ENCODE assay signal across 16 mouse cellular contexts in genomic region chr5:17982770-17983169, GRCm38 (mm10). TPM values are rescaled to one million over a fixed set of nuclear protein-coding genes. Genes with fewer than 3 reads are reported as not detected.
DNase-seq lines count a peak whose midpoint lies in the region; ATAC-seq and TF ChIP-seq lines count a peak whose summit lies in the region.
"Had no signal": no experiment of that assay in that cellular context is flagged by ENCODE, and none has a peak within 500 bp of the region (broad histone marks: within the 10 kb centered on the region; RNA-seq: fewer than 3 reads in every experiment).

No protein-coding gene starts in this region.

- peak; percentile 64 to 75 for DNase-seq in heart, adult 9 months (ENCODE audit: low spot score in 2 of 2)
- DNase-seq in lung, postnatal 10 days, result peak; percentile 46
- no peak for DNase-seq in urinary bladder, postnatal 36 days (ENCODE audit: low spot score in 2 of 2)
- DNase-seq in spleen, postnatal 4 days (ENCODE audit: low spot score in 2 of 2), result no peak
- DNase-seq: adrenal gland, postnatal 14 days; cerebellum, postnatal 10 days; layer of hippocampus, postnatal 36 days; right cerebral cortex, postnatal 4 days had no signal

- no peak overlapping the region for H3K4me3 ChIP-seq in intestine, embryonic 15.5 days (replicated peaks)
- H3K4me3 ChIP-seq in intestine, postnatal 0 days (ENCODE audit: low read depth, low read length), result no peak overlapping the region
- no peak overlapping the region for H3K4me3 ChIP-seq in heart, embryonic 13.5 days
- H3K4me3 ChIP-seq: kidney, embryonic 15.5 days had no signal

- H3K9me3 ChIP-seq in intestine, embryonic 15.5 days, result no peaks in the 10 kb centered on the region
- no peaks in the 10 kb centered on the region for H3K9me3 ChIP-seq in intestine, postnatal 0 days (ENCODE audit: control insufficient read depth)
- peaks cover 14% of the 10 kb centered on the region; the same call in 1 of the 2 replicates for H3K9me3 ChIP-seq in heart, embryonic 13.5 days
- H3K9me3 ChIP-seq: kidney, embryonic 15.5 days had no signal

- 0 out of 2 replicates have a peak, but pooled peaks have one; percentile 39 for ATAC-seq in intestine, embryonic 15.5 days
- no peak for ATAC-seq in intestine, postnatal 0 days
- peak; percentile 81; the same call in 1 of the 2 replicates for ATAC-seq in heart, embryonic 13.5 days (ENCODE audit: extremely low read depth, insufficient number of reproducible peaks, low FRiP score, low TSS enrichment)
- ATAC-seq: hindbrain, postnatal 0 days had no signal

- H3K27ac ChIP-seq in intestine, embryonic 15.5 days, result no peak overlapping the region
- H3K27ac ChIP-seq in intestine, postnatal 0 days (ENCODE audit: low read depth, low read length), result no peak overlapping the region
- peak overlapping the region; percentile 91 for H3K27ac ChIP-seq in heart, embryonic 13.5 days (replicated peaks)
- H3K27ac ChIP-seq: hindbrain, postnatal 0 days; kidney, embryonic 15.5 days; liver, embryonic 14.5 days had no signal

- no peaks in the 10 kb centered on the region for H3K36me3 ChIP-seq in intestine, embryonic 15.5 days
- H3K36me3 ChIP-seq in intestine, postnatal 0 days (ENCODE audit: control insufficient read depth, insufficient read depth), result no peaks in the 10 kb centered on the region
- H3K36me3 ChIP-seq in heart, embryonic 13.5 days, result no peaks in the 10 kb centered on the region
- H3K36me3 ChIP-seq: kidney, embryonic 15.5 days had no signal

- no peaks in the 10 kb centered on the region for H3K27me3 ChIP-seq in intestine, embryonic 15.5 days (replicated peaks)
- H3K27me3 ChIP-seq in intestine, postnatal 0 days (replicated peaks; ENCODE audit: control insufficient read depth, insufficient read depth, low read length), result no peaks in the 10 kb centered on the region
- H3K27me3 ChIP-seq in heart, embryonic 13.5 days (replicated peaks), result no peaks in the 10 kb centered on the region
- H3K27me3 ChIP-seq: kidney, embryonic 15.5 days had no signal

- no peak overlapping the region for H3K4me2 ChIP-seq in intestine, embryonic 15.5 days (replicated peaks)
- no peak overlapping the region for H3K4me2 ChIP-seq in intestine, postnatal 0 days (replicated peaks; ENCODE audit: low read depth)
- no peak overlapping the region for H3K4me2 ChIP-seq in heart, embryonic 13.5 days
- H3K4me2 ChIP-seq: kidney, embryonic 15.5 days had no signal

- 43% methylated on average over 4 of the region's 4 CpGs for WGBS in intestine, embryonic 15.5 days
- WGBS in intestine, postnatal 0 days, result 51% methylated on average over 4 of the region's 4 CpGs
- whole genome bisulfite sequencing in heart, embryonic 13.5 days, result 7% methylated on average over 4 of the region's 4 CpGs

- no peaks in the 10 kb centered on the region for H3K4me1 ChIP-seq in intestine, embryonic 15.5 days (replicated peaks)
- H3K4me1 ChIP-seq in intestine, postnatal 0 days (replicated peaks; ENCODE audit: control insufficient read depth, insufficient read depth, low read length), result no peaks in the 10 kb centered on the region
- H3K4me1 ChIP-seq in heart, embryonic 13.5 days, result peaks cover 9% of the 10 kb centered on the region; the same call in 1 of the 2 replicates
- H3K4me1 ChIP-seq: kidney, embryonic 15.5 days had no signal

- H3K9ac ChIP-seq in intestine, embryonic 15.5 days, result no peak overlapping the region
- H3K9ac ChIP-seq in intestine, postnatal 0 days (ENCODE audit: low read depth, low read length), result no peak overlapping the region
- no peak overlapping the region for H3K9ac ChIP-seq in heart, embryonic 13.5 days
- H3K9ac ChIP-seq: kidney, embryonic 15.5 days; liver, embryonic 14.5 days had no signal

- TF ChIP-seq CTCF in intestine, postnatal 0 days (IDR thresholded peaks at IDR 0.05; ENCODE audit: low read depth), result no peak

RNA-seq across cellular contexts. Expression of gene Gnat3, which starts 20.4 kb away (rescaled TPM):
- polyA plus RNA-seq in intestine, embryonic 15.5 days (2015; fragmentation: Nextera tagmentation; extraction: Ambion mirVana), result not detected in 2 replicates
- polyA plus RNA-seq in intestine, postnatal 0 days (2015; fragmentation: Nextera tagmentation; extraction: Ambion mirVana), result not detected in 2 replicates
- polyA plus RNA-seq in heart, embryonic 13.5 days (2015; fragmentation: Nextera tagmentation; extraction: Ambion mirVana), result not detected in 2 replicates
- polyA plus RNA-seq: hindbrain, postnatal 0 days; kidney, embryonic 15.5 days; liver, embryonic 14.5 days; neural tube, embryonic 14.5 days; stomach, embryonic 14.5 days had no signal

Comparison
In these comparisons a context has a peak if more than half of its experiments do, and no peak if none do; other contexts are left out.
1. DNase-seq: peak in heart, adult 9 months (2 of 2) and lung, postnatal 10 days (single experiment); none in urinary bladder, postnatal 36 days (0 of 2) and spleen, postnatal 4 days (0 of 2).